Mouse (Mus musculus) mouse trophoblast stem cell (cell line): ENCODE data around the gene Ryk.

ENCODE experiments used
- in situ Hi-C, 2 experiments: fragments of 300-500 bp; cut with MseI, MboI; formaldehyde crosslinking; loops; 2 replicates in 1 of 2; 3 replicates in 1 of 2; pipeline ENCODE4 v1.15.1; 2025

Gene Ryk

GRCm38 (mm10) chr9:102834742-102835591 is at the start of gene Ryk:
Gene Ryk, plus strand, starts transcription at chr9:102834917.
- in situ Hi-C loops, result no loop called here

- in situ Hi-C loops, result no loop called here
Observed at GRCm38 (mm10) chr9:102789491-102789890, 45.2 kb upstream of the Ryk start.

- in situ Hi-C loops, result no loop called here
Observed at GRCm38 (mm10) chr9:102791845-102792244, 42.9 kb upstream of the Ryk start.

- in situ Hi-C loops, result no loop called here
Observed at GRCm38 (mm10) chr9:102792836-102793235, 41.9 kb upstream of the Ryk start.

- in situ Hi-C loops, result no loop called here
Observed at GRCm38 (mm10) chr9:102793286-102793809, 41.4 kb upstream of the Ryk start.

GRCm38 (mm10) chr9:102798406-102798805 is 36.3 kb upstream of the Ryk start:
- in situ Hi-C loops, result no loop called here

GRCm38 (mm10) chr9:102806056-102806573 is 28.6 kb upstream of the Ryk start:
- in situ Hi-C loops, result no loop called here

- in situ Hi-C loops, result no loop called here
Observed at GRCm38 (mm10) chr9:102811192-102811591, 23.5 kb upstream of the Ryk start.

GRCm38 (mm10) chr9:102818228-102818627 is 16.5 kb upstream of the Ryk start:
- in situ Hi-C loops, result no loop called here

- in situ Hi-C loops, result no loop called here
Observed at GRCm38 (mm10) chr9:102828604-102829003, 6.1 kb upstream of the Ryk start.

GRCm38 (mm10) chr9:102831541-102831940 is 3.2 kb upstream of the Ryk start:
- in situ Hi-C loops, result no loop called here

- in situ Hi-C loops, result no loop called here
Observed at GRCm38 (mm10) chr9:102834414-102834741, 339 bp upstream of the Ryk start.

GRCm38 (mm10) chr9:102836279-102836678 is 1.6 kb downstream of the Ryk start:
- in situ Hi-C loops, result no loop called here

- in situ Hi-C loops, result no loop called here
Observed at GRCm38 (mm10) chr9:102840792-102841778, 6.4 kb downstream of the Ryk start.

- in situ Hi-C loops, result no loop called here
Observed at GRCm38 (mm10) chr9:102841832-102842231, 7.1 kb downstream of the Ryk start.

- in situ Hi-C loops, result no loop called here
Observed at GRCm38 (mm10) chr9:102842498-102842897, 7.8 kb downstream of the Ryk start.

- in situ Hi-C loops, result no loop called here
Observed at GRCm38 (mm10) chr9:102843577-102843976, 8.9 kb downstream of the Ryk start.

- in situ Hi-C loops, result no loop called here
Observed at GRCm38 (mm10) chr9:102845851-102846250, 11.1 kb downstream of the Ryk start.

- in situ Hi-C loops, result no loop called here
Observed at GRCm38 (mm10) chr9:102846348-102846747, 11.6 kb downstream of the Ryk start.

GRCm38 (mm10) chr9:102852076-102853022 is 17.6 kb downstream of the Ryk start:
- in situ Hi-C loops, result no loop called here

- in situ Hi-C loops, result no loop called here
Observed at GRCm38 (mm10) chr9:102857856-102858255, 23.1 kb downstream of the Ryk start.
